Mouse (Mus musculus): ENCODE data around the gene Efna5.

DNA sequence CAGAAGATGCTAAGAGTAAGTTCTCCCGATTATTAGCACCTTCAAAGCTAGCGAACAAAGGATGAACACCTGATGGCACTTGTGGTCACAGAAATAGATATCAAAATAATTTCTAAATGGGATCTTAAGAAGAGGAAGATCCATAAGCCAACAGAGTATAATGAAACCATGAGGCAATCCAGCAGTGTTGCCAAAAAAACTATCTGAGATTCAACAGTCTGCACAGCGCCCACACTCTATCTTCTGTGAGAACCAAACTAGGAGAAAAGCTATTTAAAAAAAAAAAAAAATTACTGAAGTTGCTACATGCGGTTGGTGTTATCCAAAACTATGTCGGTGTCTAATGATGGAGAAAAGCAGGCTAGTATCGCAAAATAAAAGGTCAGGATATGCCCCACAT lies 31.4 kb downstream of the Efna5 start:
- no peak for TF ChIP-seq CTCF (conservative IDR thresholded peaks at IDR 0.05; ENCODE audit: insufficient read depth, insufficient read length, low read depth, low read length)
- TF ChIP-seq POLR2A (IDR thresholded peaks at IDR 0.05; ENCODE audit: low read depth, low read length) = no peak
